Mouse (Mus musculus): Measurements from ENCODE around the gene Rps6ka5.

- no peak for TF ChIP-seq MAFK (IDR thresholded peaks at IDR 0.05; ENCODE audit: borderline replicate concordance, low read depth, low read length)
- TF ChIP-seq CTCF (IDR thresholded peaks at IDR 0.05 in 2 of 3, conservative IDR thresholded peaks at IDR 0.05 in 1 of 3; ENCODE audit: control insufficient read depth in 1 of 3, insufficient read depth in 1 of 3, low read depth in 2 of 3, low read length in 3 of 3, poor library complexity in 1 of 3, severe bottlenecking in 1 of 3), result no peak
- TF ChIP-seq UBTF (IDR thresholded peaks at IDR 0.05; ENCODE audit: borderline replicate concordance, insufficient read depth, low read depth, low read length), result no peak
- no peak for TF ChIP-seq E2F4 (IDR thresholded peaks at IDR 0.05; ENCODE audit: borderline replicate concordance, low read depth, low read length)
- TF ChIP-seq CHD2 (IDR thresholded peaks at IDR 0.05; ENCODE audit: low read length), result no peak
- no peak for TF ChIP-seq POLR2A (IDR thresholded peaks at IDR 0.05; ENCODE audit: control insufficient read depth in 1 of 2, insufficient read depth in 1 of 2, low read depth in 1 of 2, low read length in 2 of 2, poor library complexity in 1 of 2)
- TF ChIP-seq GATA1 (IDR thresholded peaks at IDR 0.05; ENCODE audit: low read depth, low read length), result no peak
- no peak for TF ChIP-seq EP300 (IDR thresholded peaks at IDR 0.05; ENCODE audit: low read depth in 1 of 2, low read length in 2 of 2)
These were observed 36.1 kb upstream of the Rps6ka5 start for GRCm38 (mm10) chr12:100762663-100763425.

Data from MEL (cell line).